Mouse (Mus musculus): Measurements from ENCODE around the gene Pxdc1. TPM values are rescaled to one million over a fixed set of nuclear protein-coding genes. Genes with fewer than 3 reads are reported as not detected.

Gene Pxdc1
- polyA plus RNA-seq, 1 experiment from 2014 or later, result 8.9 TPM

DNA sequence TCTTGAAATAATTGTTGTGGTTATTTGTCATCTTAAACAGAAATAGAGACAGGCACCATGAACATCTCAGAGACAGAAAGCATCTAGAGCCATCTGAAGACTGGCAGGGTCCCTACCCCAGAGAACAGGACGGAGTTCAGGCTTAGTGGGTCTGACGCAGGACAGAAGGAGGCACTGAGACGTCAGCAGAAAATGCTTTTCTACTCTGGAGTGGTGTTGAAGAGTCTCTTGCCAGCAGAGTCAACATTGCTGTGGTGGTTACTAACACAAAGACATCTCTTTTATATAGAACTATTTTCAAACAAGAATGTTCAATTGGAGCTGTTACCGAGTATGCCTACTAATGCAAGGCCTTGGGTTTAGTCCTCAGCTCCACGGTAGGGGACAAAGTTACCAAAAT, 20.1 kb upstream of the Pxdc1 start:
- no peak overlapping the region for H3K27ac ChIP-seq (replicated peaks)
- no peak overlapping the region for H3K4me3 ChIP-seq (replicated peaks)
- WGBS, result 95% methylated on average over 5 of the region's 5 CpGs
- peaks cover 32% of the 10 kb centered on the region for H3K4me1 ChIP-seq
- H3K4me2 ChIP-seq, result no peak overlapping the region
- H3K27me3 ChIP-seq (replicated peaks), result no peaks in the 10 kb centered on the region
- H3K36me3 ChIP-seq, result no peaks in the 10 kb centered on the region
- no peaks in the 10 kb centered on the region for H3K9me3 ChIP-seq (replicated peaks)
- no peak overlapping the region for H3K9ac ChIP-seq (replicated peaks)
- ATAC-seq (ENCODE audit: low FRiP score), result no peak

DNA sequence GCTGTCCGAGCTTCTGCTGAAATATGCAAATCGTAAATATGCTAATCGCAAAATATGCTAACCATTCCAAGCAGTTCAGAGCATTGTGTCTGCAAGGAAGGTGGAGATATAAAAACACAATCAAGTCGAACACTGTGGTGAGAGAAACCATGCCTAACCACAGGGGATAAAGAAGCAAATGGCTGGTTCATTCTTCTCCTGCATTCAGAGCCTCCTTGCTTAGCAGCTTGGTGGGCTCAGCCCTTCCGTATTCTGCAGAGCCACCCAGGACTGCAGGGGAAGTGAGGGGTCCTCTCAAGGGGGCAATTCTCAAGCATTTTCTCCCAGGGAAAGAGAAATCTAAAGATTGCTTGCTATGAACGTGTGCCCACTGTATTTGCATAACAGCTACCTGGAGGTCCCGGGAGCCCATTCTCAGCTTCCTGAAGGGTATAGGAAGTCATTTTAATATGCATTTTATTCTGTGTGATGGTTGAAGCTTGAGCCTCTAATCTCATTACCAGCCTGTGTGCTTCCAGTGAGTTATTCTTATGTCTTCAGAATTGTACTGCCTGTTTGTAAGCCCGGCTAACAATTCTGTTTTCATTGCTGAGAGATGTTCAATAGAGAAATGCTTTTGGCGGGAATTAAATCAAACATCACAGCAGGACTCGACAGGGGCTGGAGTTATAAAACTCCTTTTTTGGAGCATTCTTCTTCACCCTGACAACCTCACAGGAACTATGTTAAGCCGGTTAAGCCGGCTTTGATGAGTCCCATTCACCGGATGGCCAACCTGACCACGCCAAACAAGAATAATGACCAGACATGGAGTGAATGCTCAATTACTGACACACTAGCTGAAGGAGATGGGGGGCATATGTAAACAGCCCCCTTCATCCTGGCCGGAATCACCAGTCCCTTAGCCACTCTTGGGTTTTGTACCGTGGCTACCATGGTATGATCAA, 16.9 kb upstream of the Pxdc1 start:
- Histone ChIP-seq H3K27me3 (replicated peaks) (no peaks in the 10 kb centered on the region), H3K4me2 (peak overlapping the region; percentile 35), H3K4me1 (peaks cover 16% of the 10 kb centered on the region), H3K9me3 (replicated peaks) (no peaks in the 10 kb centered on the region), H3K4me3 (replicated peaks) (no peak overlapping the region), H3K27ac (replicated peaks) (peak overlapping the region; percentile 60), H3K9ac (replicated peaks) (no peak overlapping the region), H3K36me3 (no peaks in the 10 kb centered on the region)
- WGBS, result 30% methylated on average over 16 of the region's 16 CpGs
- ATAC-seq (ENCODE audit: low FRiP score), result peak; percentile 76

DNA sequence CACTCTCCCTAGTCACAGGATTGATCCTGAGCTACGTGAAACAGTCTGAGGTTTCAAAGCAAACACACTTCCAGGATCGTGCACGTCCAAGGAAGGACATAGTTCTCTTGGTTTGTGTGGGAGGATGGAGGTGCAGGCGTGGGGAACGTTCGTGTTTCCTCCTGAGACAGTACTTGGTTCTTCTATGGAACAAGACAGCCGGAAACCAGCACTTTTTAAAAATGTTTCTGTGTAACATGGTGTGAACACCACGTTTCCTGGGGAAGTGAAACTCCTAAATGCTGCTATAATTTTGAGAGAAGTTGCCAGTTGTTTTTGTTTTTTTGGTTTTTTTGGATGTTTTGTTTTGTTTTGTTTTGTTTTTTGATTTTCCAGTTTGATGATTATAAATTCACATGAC, 13.9 kb upstream of the Pxdc1 start:
- no peaks in the 10 kb centered on the region for H3K36me3 ChIP-seq
- 86% methylated on average over 8 of the region's 8 CpGs for WGBS
- no peak overlapping the region for H3K27ac ChIP-seq (replicated peaks)
- H3K9ac ChIP-seq (replicated peaks), result no peak overlapping the region
- no peak overlapping the region for H3K4me2 ChIP-seq
- ATAC-seq (ENCODE audit: low FRiP score), result no peak
- no peaks in the 10 kb centered on the region for H3K9me3 ChIP-seq (replicated peaks)
- H3K27me3 ChIP-seq (replicated peaks), result no peaks in the 10 kb centered on the region
- no peak overlapping the region for H3K4me3 ChIP-seq (replicated peaks)
- peaks cover 16% of the 10 kb centered on the region for H3K4me1 ChIP-seq

DNA sequence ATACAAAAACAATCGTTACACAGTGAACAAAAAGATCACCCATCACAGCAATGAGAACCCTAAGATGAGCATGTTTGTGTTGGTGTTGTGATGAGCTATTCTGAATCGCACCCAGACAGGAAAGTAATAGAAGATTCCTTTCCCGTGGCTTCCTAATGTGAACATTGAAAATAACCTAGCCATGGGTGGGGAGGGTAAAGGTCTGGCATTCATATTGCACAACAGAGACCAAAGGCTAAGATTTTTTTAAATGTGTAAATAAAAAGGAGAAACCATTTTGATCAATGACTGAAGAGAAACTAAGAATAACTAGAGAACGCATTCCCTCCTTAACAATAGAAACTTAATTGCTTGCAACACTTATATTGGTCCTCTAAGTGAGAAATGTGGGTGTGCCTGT, 11.8 kb upstream of the Pxdc1 start:
- Histone ChIP-seq H3K4me3 (replicated peaks) (no peak overlapping the region), H3K9ac (replicated peaks) (no peak overlapping the region), H3K36me3 (no peaks in the 10 kb centered on the region), H3K9me3 (replicated peaks) (no peaks in the 10 kb centered on the region), H3K4me2 (no peak overlapping the region), H3K4me1 (peaks cover 10% of the 10 kb centered on the region), H3K27me3 (replicated peaks) (no peaks in the 10 kb centered on the region), H3K27ac (replicated peaks) (no peak overlapping the region)
- no peak for ATAC-seq (ENCODE audit: low FRiP score)
- WGBS, result 91% methylated on average over 4 of the region's 4 CpGs

DNA sequence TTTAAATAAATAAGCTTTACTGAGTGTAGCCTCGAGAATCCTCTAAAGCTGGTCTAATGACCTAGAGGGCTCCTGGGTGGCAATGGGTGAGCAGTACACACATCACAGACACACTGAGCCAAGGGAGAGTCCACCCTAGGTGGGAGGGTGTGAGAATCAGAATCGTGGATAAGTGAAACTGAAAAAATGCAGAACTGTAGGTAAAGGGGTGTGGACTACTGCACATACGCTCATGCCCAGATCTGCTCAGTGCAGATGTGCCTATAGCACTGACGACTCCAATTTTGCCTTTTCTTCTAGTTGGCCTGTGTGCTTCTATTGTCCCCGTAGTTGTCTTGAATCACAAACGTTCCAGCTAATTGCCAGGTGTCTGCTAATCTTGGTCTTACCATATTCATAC, 10.5 kb upstream of the Pxdc1 start:
- H3K27ac ChIP-seq (replicated peaks), result no peak overlapping the region
- H3K9ac ChIP-seq (replicated peaks), result no peak overlapping the region
- H3K4me3 ChIP-seq (replicated peaks), result no peak overlapping the region
- no peak for ATAC-seq (ENCODE audit: low FRiP score)
- H3K9me3 ChIP-seq (replicated peaks), result no peaks in the 10 kb centered on the region
- H3K4me2 ChIP-seq, result no peak overlapping the region
- 89% methylated on average over 6 of the region's 6 CpGs for WGBS
- H3K36me3 ChIP-seq, result no peaks in the 10 kb centered on the region
- H3K4me1 ChIP-seq, result no peaks in the 10 kb centered on the region
- no peaks in the 10 kb centered on the region for H3K27me3 ChIP-seq (replicated peaks)

DNA sequence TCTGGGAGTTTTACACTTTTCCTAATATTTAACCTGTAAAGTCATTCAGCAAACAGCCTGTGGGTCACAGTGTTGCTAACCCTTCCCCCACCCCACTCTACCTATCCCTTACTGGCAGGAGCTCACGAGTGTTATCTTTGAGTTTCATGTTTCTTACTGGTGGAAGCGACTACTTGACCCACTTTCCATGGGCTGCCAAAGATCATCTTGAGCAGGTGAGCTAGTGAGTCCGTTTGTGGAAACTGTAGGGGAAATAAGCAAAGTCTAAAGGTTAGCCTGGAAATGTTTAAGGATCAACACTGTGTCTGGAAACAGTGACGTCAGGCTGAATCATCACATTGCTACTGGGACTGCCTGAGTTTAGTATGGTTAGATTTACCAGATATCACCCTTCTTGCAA, 6.2 kb upstream of the Pxdc1 start:
- ATAC-seq (ENCODE audit: low FRiP score), result no peak
- WGBS, result 81% methylated on average over 4 of the region's 4 CpGs

DNA sequence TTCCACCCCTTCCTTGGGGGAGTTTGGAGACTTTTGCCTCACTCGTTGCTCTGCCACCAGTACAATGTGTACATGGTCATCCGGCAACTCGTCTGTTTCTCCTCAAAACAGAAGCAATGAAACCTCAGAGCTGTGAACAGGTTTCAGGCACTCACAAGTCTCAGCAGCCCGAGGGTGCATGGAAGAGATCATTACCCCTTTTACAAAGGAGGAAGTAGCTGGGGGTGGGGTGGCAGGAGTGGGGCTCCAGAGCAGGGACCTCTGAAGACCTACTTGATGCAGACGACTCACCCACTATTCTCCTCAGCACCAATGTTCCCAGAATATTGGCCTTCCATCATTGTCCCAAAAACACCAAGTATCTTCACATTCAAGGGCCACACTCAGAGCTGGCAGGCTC, 3.1 kb upstream of the Pxdc1 start:
- Histone ChIP-seq H3K4me1 (peaks cover 23% of the 10 kb centered on the region), H3K9ac (replicated peaks) (no peak overlapping the region), H3K27ac (replicated peaks) (no peak overlapping the region), H3K27me3 (replicated peaks) (peaks cover 25% of the 10 kb centered on the region), H3K9me3 (replicated peaks) (no peaks in the 10 kb centered on the region), H3K4me2 (no peak overlapping the region), H3K36me3 (no peaks in the 10 kb centered on the region), H3K4me3 (replicated peaks) (no peak overlapping the region)
- 84% methylated on average over 5 of the region's 5 CpGs for WGBS
- ATAC-seq (ENCODE audit: low FRiP score), result no peak

More for the DNA sequence above, 6.2 kb upstream of the Pxdc1 start:
- Histone ChIP-seq H3K4me1 (no peaks in the 10 kb centered on the region), H3K4me3 (replicated peaks) (no peak overlapping the region), H3K4me2 (no peak overlapping the region), H3K36me3 (no peaks in the 10 kb centered on the region), H3K9ac (replicated peaks) (no peak overlapping the region), H3K27me3 (replicated peaks) (peaks cover 7% of the 10 kb centered on the region; the same call in 1 of the 2 replicates), H3K9me3 (replicated peaks) (no peaks in the 10 kb centered on the region), H3K27ac (replicated peaks) (no peak overlapping the region)

DNA sequence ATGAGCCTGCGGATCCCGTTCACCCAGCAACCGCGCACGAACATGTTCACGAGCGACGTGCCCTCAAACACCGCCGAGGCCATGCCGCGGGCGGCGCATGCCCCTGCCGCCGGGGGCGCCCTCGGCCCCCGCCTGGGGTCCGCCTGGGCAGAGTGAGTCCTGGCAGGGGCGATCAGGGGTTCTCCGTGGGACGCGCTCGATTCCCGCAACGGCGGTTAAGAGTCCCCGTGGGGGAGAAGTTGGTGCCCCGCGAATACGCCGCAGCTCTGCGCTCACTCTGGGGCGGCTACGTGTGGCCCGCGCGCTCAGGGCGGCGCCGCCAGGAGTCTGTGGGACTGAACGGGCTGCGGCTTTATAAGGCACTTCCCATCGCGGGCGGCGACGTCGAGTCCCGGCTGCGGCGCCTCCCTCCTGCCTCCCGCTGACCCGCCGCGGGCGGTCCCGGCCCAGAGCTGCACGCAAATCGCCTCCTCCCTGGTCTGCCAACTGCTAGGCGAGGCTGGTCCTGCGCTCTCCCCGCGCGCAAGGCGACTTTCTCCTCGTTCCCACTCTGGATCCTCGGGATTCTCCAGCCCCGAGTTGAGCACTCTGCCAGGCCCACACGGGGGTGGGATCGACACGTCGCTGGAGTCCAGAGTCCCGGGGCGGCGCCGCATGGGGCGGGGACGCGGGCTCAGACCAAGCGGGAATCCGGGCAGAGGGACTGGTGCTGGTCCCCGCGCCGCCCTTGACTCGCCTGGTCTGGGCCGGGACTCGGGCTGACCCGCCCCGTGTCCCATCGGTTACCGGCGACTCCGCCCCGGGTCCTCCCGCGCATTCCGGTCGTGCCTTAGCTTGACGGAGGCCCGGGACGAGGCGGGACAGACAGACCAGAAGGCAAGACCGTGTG, 689 bp downstream of the Pxdc1 start:
- H3K9me3 ChIP-seq (replicated peaks), result no peaks in the 10 kb centered on the region
- H3K9ac ChIP-seq (replicated peaks), result peak overlapping the region; percentile 52
- H3K27ac ChIP-seq (replicated peaks), result peak overlapping the region; percentile 52; the same call in 1 of the 2 replicates
- H3K4me2 ChIP-seq, result peak overlapping the region; percentile 98
- under 1% methylated on average over 101 of the region's 105 CpGs for WGBS
- peak overlapping the region; percentile 57 for H3K4me3 ChIP-seq (replicated peaks)
- peak; percentile 70 for ATAC-seq (ENCODE audit: low FRiP score)
- no peaks in the 10 kb centered on the region for H3K36me3 ChIP-seq
- H3K4me1 ChIP-seq, result peaks cover 34% of the 10 kb centered on the region
- peaks cover 40% of the 10 kb centered on the region for H3K27me3 ChIP-seq (replicated peaks)

DNA sequence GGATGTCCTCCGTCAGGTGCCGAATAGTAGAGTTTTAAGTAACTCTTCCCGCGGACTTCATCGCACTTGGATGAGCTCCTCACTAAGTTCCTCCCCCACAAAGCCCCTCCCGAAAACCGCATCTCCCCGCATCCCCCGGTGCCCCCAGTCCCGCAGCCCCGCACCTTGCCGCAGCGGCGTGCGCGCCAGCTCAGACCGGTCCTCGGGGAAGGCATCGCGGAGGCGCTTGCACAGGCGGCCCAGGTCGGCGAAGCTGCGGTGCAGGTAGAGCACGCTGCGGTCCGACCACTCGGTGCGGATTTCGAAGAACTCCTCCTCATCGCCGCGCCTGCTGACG, 1.3 kb downstream of the Pxdc1 start:
- Histone ChIP-seq H3K4me3 (replicated peaks) (peak overlapping the region; percentile 57), H3K27ac (replicated peaks) (0 out of 2 replicates have a peak overlapping the region, but pooled peaks have one; percentile 52), H3K9me3 (replicated peaks) (no peaks in the 10 kb centered on the region), H3K27me3 (replicated peaks) (peaks cover 40% of the 10 kb centered on the region), H3K9ac (replicated peaks) (peak overlapping the region; percentile 52), H3K4me2 (peak overlapping the region; percentile 98), H3K4me1 (peaks cover 34% of the 10 kb centered on the region), H3K36me3 (no peaks in the 10 kb centered on the region)
- under 1% methylated on average over 35 of the region's 35 CpGs for WGBS
- ATAC-seq (ENCODE audit: low FRiP score), result peak; percentile 62; the same call in 1 of the 2 replicates

DNA sequence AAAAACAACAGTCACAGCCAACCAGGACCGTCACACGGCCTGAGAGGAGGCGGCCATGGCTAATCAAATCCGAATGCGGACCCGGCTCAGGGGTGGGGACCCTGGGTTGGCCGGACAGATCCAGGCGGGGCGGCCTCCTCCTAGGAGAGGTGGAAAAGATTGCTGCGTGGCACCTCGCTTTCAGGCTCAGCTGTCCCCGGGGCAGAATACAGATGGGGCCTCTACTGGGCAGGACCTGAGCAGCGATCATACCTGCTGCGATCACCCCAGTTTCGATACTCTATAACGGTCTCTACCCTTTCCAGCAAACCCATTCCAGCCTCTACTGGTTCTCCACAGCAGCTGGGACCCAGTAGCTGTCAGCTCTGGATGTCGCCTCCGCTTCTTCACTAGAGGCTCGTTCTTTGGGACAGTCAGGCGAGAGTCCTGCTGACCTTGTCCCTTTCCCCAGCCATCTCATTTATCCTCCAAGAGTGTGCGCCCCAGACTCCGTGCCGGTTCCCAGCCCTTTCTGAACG, 1.8 kb downstream of the Pxdc1 start:
- Histone ChIP-seq H3K4me1 (peaks cover 34% of the 10 kb centered on the region), H3K9me3 (replicated peaks) (no peaks in the 10 kb centered on the region), H3K36me3 (no peaks in the 10 kb centered on the region), H3K27ac (replicated peaks) (0 out of 2 replicates have a peak overlapping the region, but pooled peaks have one; percentile 52), H3K27me3 (replicated peaks) (peaks cover 40% of the 10 kb centered on the region), H3K9ac (replicated peaks) (peak overlapping the region; percentile 52), H3K4me2 (peak overlapping the region; percentile 98), H3K4me3 (replicated peaks) (peak overlapping the region; percentile 57)
- ATAC-seq (ENCODE audit: low FRiP score), result peak; percentile 23; the same call in 1 of the 2 replicates
- under 1% methylated on average over 24 of the region's 24 CpGs for WGBS

DNA sequence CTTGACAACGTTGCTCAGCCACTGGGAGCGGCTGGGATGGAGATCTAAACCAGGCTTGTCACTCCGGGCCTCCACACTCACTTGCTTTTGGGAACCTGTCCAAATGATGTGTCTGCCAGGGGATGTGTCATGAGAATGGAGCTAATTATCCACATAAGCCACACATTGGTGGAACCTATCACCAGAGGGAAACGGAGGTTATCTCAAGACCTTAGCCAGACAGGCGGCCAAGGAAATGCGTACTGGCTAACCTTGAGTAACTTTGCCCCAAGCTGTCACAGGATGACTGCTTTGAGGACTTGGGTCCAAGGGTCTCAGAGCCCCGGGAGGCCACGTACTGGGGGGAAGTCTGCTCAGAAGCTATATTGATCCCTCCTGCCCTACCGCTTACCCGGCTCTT, 2.3 kb downstream of the Pxdc1 start:
- Histone ChIP-seq H3K27me3 (replicated peaks) (peaks cover 40% of the 10 kb centered on the region), H3K27ac (replicated peaks) (no peak overlapping the region), H3K4me3 (replicated peaks) (peak overlapping the region; percentile 57), H3K4me2 (peak overlapping the region; percentile 98), H3K9me3 (replicated peaks) (no peaks in the 10 kb centered on the region), H3K9ac (replicated peaks) (peak overlapping the region; percentile 52), H3K4me1 (peaks cover 34% of the 10 kb centered on the region), H3K36me3 (no peaks in the 10 kb centered on the region)
- 29% methylated on average over 10 of the region's 10 CpGs for WGBS
- ATAC-seq (ENCODE audit: low FRiP score), result no peak

Measured in neural tube, embryonic 15.5 days (tissue).